Mouse (Mus musculus): ENCODE data around the gene Sema4d. TPM values are rescaled to one million over a fixed set of nuclear protein-coding genes. Genes with fewer than 3 reads are reported as not detected.

The Sema4d gene
- polyA plus RNA-seq, 1 experiment from 2014 or later, result 7.0 TPM

DNA sequence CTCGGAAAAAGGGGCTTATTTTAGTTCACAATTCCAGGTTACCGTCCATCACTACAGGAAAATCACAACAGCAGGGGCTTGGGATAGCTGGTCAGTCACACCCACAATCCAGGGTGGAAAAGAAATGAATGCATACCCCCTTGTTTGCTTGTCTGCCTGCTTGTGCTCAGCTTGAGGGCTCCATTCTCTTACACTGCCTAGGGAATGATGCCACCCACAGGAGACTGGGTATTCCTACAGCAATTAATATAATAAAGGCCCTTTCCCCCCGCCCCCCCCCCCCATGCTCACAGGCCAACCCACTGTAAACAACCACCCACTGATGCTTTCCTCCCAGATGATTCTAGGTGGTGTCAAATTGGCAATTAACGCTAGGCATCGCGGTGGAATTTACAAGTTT is 38.9 kb upstream of the Sema4d start:
- no peak for ATAC-seq
- Histone ChIP-seq H3K27me3 (replicated peaks) (no peaks in the 10 kb centered on the region), H3K9ac (no peak overlapping the region), H3K27ac (no peak overlapping the region), H3K9me3 (no peaks in the 10 kb centered on the region), H3K36me3 (no peaks in the 10 kb centered on the region), H3K4me2 (replicated peaks) (no peak overlapping the region), H3K4me3 (replicated peaks) (no peak overlapping the region), H3K4me1 (replicated peaks) (peaks cover 9% of the 10 kb centered on the region)
- 85% methylated on average over 6 of the region's 6 CpGs for WGBS

DNA sequence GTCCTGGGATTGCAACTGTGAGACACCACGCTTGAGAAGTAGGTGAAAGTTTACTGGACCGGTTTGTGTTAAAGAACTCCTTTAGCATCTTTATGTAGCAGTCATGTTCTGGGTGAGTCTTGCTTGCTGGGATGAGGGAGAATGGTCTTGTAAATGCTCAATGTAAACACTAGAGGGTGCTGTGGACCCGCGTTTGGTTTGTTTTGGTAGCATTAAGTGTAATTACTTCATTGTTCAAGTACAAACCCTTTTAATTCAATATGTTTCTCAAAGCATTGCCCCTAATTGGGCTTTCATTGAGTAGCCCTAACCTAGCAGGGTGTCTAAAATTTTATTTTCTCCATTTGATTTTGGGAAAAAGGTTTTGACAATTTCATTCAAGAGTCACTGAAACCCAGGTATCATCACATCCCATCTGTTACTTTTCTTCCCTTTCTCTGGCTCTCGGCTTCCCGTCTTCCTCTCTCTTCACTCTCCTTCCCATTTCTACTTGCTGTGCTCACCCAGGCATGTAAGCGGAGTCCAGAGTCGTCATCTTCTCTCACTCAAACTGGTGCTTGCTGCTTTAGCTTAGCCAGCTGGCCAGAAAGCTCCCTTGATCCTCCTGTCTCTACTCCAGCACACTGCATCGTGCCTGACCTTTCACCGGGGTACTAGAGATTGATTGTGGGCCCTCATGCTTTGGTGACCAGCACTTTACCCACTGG is 37.4 kb upstream of the Sema4d start:
- Histone ChIP-seq H3K27ac (no peak overlapping the region), H3K9me3 (no peaks in the 10 kb centered on the region), H3K9ac (no peak overlapping the region), H3K36me3 (no peaks in the 10 kb centered on the region), H3K4me1 (replicated peaks) (peaks cover 9% of the 10 kb centered on the region), H3K27me3 (replicated peaks) (no peaks in the 10 kb centered on the region), H3K4me3 (replicated peaks) (no peak overlapping the region), H3K4me2 (replicated peaks) (no peak overlapping the region)
- 39% methylated on average over 10 of the region's 10 CpGs for WGBS
- no peak for ATAC-seq

DNA sequence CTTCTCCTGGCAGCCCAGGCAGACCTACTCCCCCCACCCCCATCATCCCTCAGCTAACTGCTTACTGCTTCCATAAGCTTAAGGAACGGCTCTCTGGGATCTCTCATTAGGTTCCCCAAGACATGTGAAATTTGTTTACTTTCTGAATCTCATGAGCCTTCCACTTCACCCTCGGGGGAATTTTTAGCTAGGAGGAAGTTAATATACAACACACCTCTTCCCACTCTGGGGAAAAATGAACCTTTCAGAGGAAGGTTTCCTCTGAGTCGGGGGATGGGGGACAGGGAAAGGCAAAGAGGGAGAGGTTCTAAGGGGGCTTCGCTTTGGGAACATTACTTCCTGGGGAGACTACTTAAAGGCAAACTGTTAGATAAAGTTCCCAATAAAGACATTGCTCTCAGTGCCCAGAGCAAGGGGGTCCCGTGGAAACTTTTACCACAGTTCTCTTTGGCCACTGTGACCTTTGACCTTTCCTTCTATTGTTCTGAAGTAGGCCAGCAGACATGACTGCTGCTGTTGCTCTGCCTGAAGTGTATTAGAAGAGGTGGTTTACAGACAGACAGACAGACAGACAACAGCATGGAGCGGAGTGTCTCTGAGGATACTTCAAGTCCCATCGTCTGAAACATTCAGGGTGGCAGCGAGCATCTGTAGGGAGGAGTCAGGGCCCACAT is 30.4 kb upstream of the Sema4d start:
- peak overlapping the region; percentile 29 for H3K4me2 ChIP-seq (replicated peaks)
- WGBS, result 35% methylated on average over 8 of the region's 8 CpGs
- no peaks in the 10 kb centered on the region for H3K9me3 ChIP-seq
- peaks cover 21% of the 10 kb centered on the region for H3K4me1 ChIP-seq (replicated peaks)
- H3K27me3 ChIP-seq (replicated peaks), result no peaks in the 10 kb centered on the region
- H3K4me3 ChIP-seq (replicated peaks), result no peak overlapping the region
- ATAC-seq, result peak; percentile 44; the same call in 1 of the 2 replicates
- no peak overlapping the region for H3K9ac ChIP-seq
- no peak overlapping the region for H3K27ac ChIP-seq
- H3K36me3 ChIP-seq, result no peaks in the 10 kb centered on the region

DNA sequence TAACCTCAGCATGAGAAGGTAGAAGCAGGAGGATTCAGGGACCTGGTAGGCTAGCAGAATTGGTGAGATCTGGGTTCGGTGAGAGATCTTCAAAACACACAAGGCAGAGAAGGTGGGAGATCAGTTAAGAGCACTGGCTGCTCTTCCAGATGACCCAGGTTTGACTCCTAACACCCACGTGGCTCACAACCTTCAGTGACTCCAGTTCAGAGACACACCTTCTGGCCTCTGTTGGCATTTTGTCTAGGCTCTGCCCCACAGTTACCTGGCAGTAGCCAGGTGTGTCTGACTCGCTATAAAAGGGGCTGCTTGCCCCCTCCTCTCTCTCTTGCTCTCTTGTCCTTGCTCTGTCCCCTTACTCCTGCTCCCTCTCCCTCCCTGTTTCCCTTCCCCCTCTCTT is 28.4 kb upstream of the Sema4d start:
- H3K9ac ChIP-seq, result no peak overlapping the region
- no peak overlapping the region for H3K4me2 ChIP-seq (replicated peaks)
- H3K9me3 ChIP-seq, result no peaks in the 10 kb centered on the region
- peaks cover 21% of the 10 kb centered on the region for H3K4me1 ChIP-seq (replicated peaks)
- no peak for ATAC-seq
- no peak overlapping the region for H3K27ac ChIP-seq
- H3K36me3 ChIP-seq, result no peaks in the 10 kb centered on the region
- 51% methylated on average over 3 of the region's 3 CpGs for WGBS
- no peak overlapping the region for H3K4me3 ChIP-seq (replicated peaks)
- no peaks in the 10 kb centered on the region for H3K27me3 ChIP-seq (replicated peaks)

DNA sequence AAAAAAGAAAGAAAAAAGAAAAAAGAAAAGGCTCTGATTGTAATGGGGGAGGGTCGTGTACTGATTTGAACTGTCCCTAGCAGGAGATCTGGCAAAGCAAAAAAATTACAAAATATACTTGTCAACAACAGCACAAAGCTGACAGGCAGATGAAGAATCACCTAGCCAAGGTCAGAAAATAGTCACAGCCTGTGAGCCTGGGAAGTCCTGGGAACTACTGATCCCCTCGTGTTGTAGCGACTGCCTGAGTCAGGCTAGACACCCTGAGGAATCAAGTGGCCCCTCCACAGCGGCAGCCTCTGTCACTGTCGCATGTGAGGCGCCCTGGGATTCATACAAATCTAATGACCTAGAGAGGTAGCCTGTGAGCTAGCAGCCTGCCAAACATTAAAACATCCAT is 25.8 kb upstream of the Sema4d start:
- H3K27me3 ChIP-seq (replicated peaks), result no peaks in the 10 kb centered on the region
- peaks cover 25% of the 10 kb centered on the region for H3K4me1 ChIP-seq (replicated peaks)
- H3K9ac ChIP-seq, result no peak overlapping the region
- WGBS, result 78% methylated on average over 6 of the region's 6 CpGs
- H3K27ac ChIP-seq, result no peak overlapping the region
- H3K4me2 ChIP-seq (replicated peaks), result no peak overlapping the region
- no peaks in the 10 kb centered on the region for H3K36me3 ChIP-seq
- no peak overlapping the region for H3K4me3 ChIP-seq (replicated peaks)
- ATAC-seq, result no peak
- no peaks in the 10 kb centered on the region for H3K9me3 ChIP-seq

DNA sequence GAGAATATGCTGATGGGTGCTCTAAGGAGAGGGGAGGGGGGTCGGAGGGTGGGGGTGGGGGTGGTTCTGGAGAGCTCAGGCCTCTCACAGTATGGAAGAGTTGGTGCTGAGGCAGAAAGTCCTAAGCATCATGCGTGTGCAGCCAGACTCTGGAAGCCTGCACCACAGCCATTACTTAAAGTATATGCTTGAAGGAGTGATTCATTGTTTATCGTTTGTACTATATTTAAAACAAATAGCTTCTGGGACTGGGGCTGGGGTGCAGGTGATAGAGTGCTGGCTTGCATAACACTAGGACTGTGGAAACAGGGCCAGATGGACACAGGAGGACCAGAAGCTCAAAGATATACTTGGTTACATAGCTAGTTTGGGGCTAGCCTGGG is 25.4 kb upstream of the Sema4d start:
- WGBS, result 44% methylated on average over 3 of the region's 3 CpGs
- Histone ChIP-seq H3K4me1 (replicated peaks) (peaks cover 23% of the 10 kb centered on the region), H3K27ac (no peak overlapping the region)

DNA sequence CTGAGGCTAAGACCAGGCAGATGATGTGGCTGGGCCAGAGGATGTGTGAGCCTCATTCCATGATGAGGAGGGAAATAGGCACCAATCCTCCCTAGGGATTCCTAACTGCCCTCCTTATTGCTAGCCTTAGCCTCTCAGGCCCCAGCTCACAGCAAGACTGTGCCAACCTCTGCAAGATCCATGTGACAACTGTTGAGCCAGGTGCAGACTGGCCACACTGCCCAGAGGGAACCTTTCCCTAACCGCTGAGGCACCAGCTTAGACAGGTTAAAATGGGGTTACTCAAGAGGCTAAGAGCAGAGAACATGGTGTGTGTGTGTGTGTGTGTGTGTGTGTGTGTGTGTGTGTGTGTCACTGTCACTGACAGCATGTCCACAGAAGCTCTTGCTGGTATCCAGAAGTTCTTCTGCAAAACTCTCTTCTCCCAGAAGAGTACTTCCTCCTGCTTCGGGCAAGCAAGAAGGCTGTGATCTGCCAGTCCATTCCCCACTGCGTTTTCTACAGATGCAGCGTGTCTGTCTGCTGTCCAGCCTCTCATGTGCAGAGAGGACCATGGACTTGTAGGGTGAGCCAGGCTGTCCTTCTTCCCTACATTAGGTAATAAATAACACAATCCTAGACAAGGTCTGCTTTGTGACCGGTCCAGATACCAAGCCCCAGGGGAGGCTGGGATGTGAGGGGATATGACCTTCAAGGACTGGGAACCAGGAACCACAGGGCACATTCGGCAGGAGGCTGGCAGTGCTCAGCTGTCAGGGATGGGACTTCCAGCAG is 24.8 kb upstream of the Sema4d start:
- H3K27me3 ChIP-seq (replicated peaks), result no peaks in the 10 kb centered on the region
- no peak overlapping the region for H3K4me3 ChIP-seq (replicated peaks)
- H3K4me2 ChIP-seq (replicated peaks), result no peak overlapping the region
- peaks cover 22% of the 10 kb centered on the region for H3K4me1 ChIP-seq (replicated peaks)
- H3K36me3 ChIP-seq, result no peaks in the 10 kb centered on the region
- no peak overlapping the region for H3K9ac ChIP-seq
- no peaks in the 10 kb centered on the region for H3K9me3 ChIP-seq
- 31% methylated on average over 6 of the region's 6 CpGs for WGBS
- peak; percentile 40; the same call in 1 of the 2 replicates for ATAC-seq
- no peak overlapping the region for H3K27ac ChIP-seq

More for the DNA sequence above, 25.4 kb upstream of the Sema4d start:
- no peak for ATAC-seq
- no peak overlapping the region for H3K9ac ChIP-seq
- no peak overlapping the region for H3K4me3 ChIP-seq (replicated peaks)
- no peaks in the 10 kb centered on the region for H3K9me3 ChIP-seq
- no peaks in the 10 kb centered on the region for H3K27me3 ChIP-seq (replicated peaks)
- no peak overlapping the region for H3K4me2 ChIP-seq (replicated peaks)
- no peaks in the 10 kb centered on the region for H3K36me3 ChIP-seq

DNA sequence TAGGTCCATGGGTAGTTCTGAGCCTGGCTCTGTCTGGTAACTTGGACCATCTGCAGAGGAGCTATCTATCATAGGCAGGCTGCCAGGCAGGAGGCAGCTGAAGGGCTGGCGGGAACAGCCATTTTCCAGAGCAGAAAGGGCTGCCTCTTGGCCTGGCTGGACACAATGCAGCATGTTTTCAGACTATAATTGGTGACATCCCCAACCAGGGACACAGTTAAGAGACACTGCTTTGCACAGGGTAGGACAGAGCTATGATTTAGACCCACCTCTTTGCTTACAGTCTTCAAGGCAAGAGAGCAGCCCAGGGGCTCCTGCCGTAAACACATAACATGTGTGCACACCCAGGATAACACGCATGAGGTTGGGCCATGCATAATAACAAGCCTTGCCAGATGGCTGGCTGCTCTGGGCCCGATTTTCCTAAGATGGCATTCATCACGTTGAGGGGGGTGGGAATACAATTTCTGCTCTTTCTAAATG is 23.1 kb upstream of the Sema4d start:
- peak overlapping the region; percentile 5 for H3K27ac ChIP-seq
- 0 out of 2 replicates have a peak, but pooled peaks have one; percentile 46 for ATAC-seq
- no peak overlapping the region for H3K4me3 ChIP-seq (replicated peaks)
- no peaks in the 10 kb centered on the region for H3K9me3 ChIP-seq
- 48% methylated on average over 5 of the region's 5 CpGs for WGBS
- H3K27me3 ChIP-seq (replicated peaks), result no peaks in the 10 kb centered on the region
- no peak overlapping the region for H3K9ac ChIP-seq
- peaks cover 17% of the 10 kb centered on the region for H3K4me1 ChIP-seq (replicated peaks)
- no peak overlapping the region for H3K4me2 ChIP-seq (replicated peaks)
- no peaks in the 10 kb centered on the region for H3K36me3 ChIP-seq

DNA sequence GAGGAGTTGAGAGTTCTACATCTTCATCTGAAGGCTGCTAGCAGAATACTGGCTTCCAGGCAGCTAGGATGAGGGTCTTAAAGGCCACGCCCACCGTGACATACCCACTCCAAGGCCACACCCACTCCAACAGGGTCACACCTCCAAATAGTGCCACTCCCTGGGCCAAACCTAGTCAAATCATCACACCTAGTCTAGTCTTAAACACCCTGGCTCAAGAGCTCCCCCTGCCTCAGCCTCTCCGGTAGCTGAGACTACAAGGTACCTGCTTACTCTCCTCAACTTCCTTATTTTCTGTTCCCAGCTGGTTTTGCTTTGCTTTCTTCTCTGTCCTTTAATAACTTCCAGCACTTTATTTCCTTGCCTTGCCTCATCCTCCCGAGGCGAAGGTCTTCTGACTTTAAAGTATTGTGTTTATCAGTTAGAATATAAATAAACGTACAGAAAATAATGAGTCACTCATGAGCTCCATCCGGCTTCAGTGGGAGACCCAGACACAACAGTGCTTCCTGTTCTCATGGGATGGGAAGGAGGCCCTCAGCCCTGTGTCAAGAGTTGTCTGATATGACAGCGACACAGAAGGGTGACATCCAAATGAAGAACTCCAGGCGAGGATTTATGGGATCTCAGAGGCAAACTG is 22.4 kb upstream of the Sema4d start:
- WGBS, result 51% methylated on average over 9 of the region's 9 CpGs
- peak; percentile 64; the same call in 1 of the 2 replicates for ATAC-seq
- Histone ChIP-seq H3K4me3 (replicated peaks) (no peak overlapping the region), H3K27ac (no peak overlapping the region), H3K36me3 (no peaks in the 10 kb centered on the region), H3K9me3 (no peaks in the 10 kb centered on the region), H3K9ac (no peak overlapping the region), H3K4me2 (replicated peaks) (no peak overlapping the region), H3K27me3 (replicated peaks) (no peaks in the 10 kb centered on the region), H3K4me1 (replicated peaks) (peaks cover 17% of the 10 kb centered on the region)

DNA sequence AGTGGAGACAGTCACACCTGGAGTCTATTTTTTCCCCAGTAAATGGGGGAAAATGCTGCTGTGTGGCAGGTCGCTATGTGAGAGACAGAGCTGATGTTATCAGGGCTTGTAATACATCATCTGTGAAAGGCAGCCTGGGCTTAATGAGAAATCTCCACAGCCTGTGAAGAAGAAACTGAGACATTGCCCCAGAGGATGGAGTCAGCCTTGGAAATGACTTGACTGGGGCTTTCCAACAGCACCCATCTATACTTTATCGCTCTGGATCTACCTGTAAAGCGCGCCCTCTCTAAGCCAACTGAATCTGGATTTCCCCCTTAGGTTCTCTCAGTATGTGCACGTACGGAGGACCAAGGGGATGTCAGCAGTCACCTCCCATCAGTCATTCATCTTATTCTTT is 21.1 kb upstream of the Sema4d start:
- no peak overlapping the region for H3K9ac ChIP-seq
- no peak overlapping the region for H3K4me3 ChIP-seq (replicated peaks)
- H3K36me3 ChIP-seq, result no peaks in the 10 kb centered on the region
- peaks cover 17% of the 10 kb centered on the region for H3K4me1 ChIP-seq (replicated peaks)
- H3K27me3 ChIP-seq (replicated peaks), result no peaks in the 10 kb centered on the region
- H3K27ac ChIP-seq, result no peak overlapping the region
- no peaks in the 10 kb centered on the region for H3K9me3 ChIP-seq
- WGBS, result 86% methylated on average over 6 of the region's 6 CpGs
- H3K4me2 ChIP-seq (replicated peaks), result no peak overlapping the region
- ATAC-seq, result no peak

DNA sequence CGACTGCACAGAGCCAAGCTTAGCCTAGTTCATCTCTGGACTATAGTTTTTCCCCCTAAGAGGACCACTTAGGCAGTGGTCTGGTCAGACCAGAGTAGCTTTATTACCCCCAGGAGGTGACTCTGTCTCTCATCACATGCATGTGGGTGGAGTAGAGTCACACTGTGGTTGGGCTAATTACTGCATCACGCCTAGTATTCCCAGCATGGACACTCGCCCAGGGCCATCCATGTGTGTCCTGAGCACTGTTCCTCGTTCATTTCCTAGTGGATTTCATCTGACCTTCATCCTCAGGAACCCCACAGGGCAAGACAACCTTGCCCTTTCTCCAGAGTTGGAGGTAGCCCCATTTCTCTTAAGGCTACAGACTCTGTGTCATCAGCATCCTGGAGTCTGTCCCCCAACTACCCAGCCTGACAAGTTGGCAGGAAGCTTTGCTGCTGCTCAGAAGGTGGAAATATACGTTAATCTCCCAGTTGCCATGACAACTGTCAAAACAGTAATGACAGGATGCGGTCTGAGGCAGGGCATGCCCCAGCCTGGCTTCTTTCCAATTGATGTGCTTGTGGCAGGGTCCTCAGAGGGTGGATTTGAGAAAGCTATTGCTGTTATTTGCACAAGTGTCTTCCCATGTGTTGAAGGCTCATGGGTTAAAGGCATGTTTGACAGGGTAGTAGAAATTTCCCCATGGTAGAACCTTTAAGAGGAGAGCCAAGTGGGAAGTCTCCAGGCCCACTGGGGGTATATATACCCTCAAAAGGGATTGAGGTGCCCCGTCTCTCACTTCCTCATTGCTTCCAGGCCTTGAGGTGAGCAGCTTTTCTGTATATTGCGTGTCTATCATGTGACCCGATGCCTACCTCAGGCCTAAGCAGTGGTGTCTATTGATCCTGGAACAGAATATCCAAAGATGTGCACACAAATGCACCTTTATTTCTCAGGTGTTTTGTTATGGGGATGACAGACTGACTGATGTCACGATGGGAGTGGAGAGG is 20.4 kb upstream of the Sema4d start:
- Histone ChIP-seq H3K27me3 (replicated peaks) (no peaks in the 10 kb centered on the region), H3K36me3 (no peaks in the 10 kb centered on the region), H3K9ac (no peak overlapping the region), H3K27ac (no peak overlapping the region), H3K4me2 (replicated peaks) (no peak overlapping the region), H3K9me3 (no peaks in the 10 kb centered on the region), H3K4me1 (replicated peaks) (peaks cover 15% of the 10 kb centered on the region), H3K4me3 (replicated peaks) (no peak overlapping the region)
- WGBS, result 50% methylated on average over 10 of the region's 10 CpGs
- ATAC-seq, result 0 out of 2 replicates have a peak, but pooled peaks have one; percentile 13
